Mouse (Mus musculus): ENCODE measurements around the gene Aldh1l1. TPM values are rescaled to one million over a fixed set of nuclear protein-coding genes. Genes with fewer than 3 reads are reported as not detected.
"Not testable (repeated sequence)": the region's sequence is repeated elsewhere in the genome, so short reads cannot be mapped to it uniquely, and the experiment has no call there.

Gene Aldh1l1
- polyA plus RNA-seq, 1 experiment from 2014 or later, result 17.5 TPM

DNA sequence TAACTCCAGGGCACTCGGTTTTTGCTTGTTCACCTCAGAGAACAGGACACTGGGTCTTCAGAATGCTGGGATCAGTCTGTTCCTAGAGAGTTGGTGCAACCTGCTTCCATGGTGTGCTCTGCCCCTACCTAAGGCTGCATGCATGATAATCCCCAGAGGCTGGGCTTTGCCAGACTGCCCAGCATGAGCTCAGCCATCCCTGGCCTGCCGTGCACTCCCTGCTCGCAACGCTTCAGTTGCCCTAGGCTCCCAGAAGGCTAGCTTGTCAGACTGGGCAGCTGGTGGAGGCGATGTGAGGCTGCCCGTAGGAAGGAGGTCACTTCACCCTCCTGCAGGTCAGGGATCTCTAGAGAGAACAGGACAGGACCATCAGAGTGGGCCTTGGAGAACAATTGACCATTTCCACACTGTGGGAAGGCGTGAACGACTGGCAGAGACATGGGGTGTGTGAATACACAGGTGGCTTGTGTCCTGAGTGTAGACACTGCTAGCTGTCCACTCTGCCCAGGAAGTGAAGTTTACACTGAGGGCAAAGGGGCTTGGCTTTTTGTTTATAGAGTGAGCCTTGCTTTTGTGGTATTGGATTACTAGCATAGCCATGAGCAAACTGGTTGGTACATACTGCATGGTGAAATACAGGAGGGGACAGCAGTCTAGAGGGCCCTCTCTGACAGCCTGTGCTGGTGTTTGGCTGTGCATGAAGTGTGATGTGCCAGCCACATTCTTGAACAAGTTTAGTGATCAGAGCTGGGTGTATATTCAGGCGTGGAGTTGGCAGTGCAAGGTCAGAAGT lies 134.8 kb downstream of the Aldh1l1 start:
- Histone ChIP-seq H3K4me1 (replicated peaks) (peaks cover 19% of the 10 kb centered on the region), H3K27ac (no peak overlapping the region), H3K9me3 (no peaks in the 10 kb centered on the region), H3K4me2 (replicated peaks) (no peak overlapping the region), H3K4me3 (replicated peaks) (no peak overlapping the region), H3K27me3 (replicated peaks) (no peaks in the 10 kb centered on the region), H3K36me3 (no peaks in the 10 kb centered on the region), H3K9ac (no peak overlapping the region)
- ATAC-seq, result no peak
- WGBS, result 57% methylated on average over 9 of the region's 9 CpGs

DNA sequence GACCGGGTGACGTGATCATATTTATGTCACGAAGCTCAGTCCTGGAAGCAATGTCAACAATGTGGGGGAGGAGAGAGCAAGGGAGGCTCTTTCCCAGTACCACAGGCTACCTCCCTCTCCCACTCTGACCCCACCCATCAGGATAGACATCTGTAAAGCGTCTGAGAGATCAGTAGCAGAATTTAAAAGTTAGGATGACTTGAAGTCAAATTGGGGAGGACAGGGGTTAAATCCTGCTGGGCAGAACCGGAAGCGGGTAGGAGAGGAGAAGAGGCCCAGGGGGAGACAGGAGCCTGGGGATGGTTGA lies 135.3 kb downstream of the Aldh1l1 start:
- no peak overlapping the region for H3K4me2 ChIP-seq (replicated peaks)
- no peak overlapping the region for H3K9ac ChIP-seq
- 47% methylated on average over 6 of the region's 6 CpGs for WGBS
- H3K4me3 ChIP-seq (replicated peaks), result no peak overlapping the region
- ATAC-seq, result no peak
- H3K4me1 ChIP-seq (replicated peaks), result peaks cover 19% of the 10 kb centered on the region
- no peaks in the 10 kb centered on the region for H3K27me3 ChIP-seq (replicated peaks)
- no peaks in the 10 kb centered on the region for H3K36me3 ChIP-seq
- no peak overlapping the region for H3K27ac ChIP-seq
- no peaks in the 10 kb centered on the region for H3K9me3 ChIP-seq

DNA sequence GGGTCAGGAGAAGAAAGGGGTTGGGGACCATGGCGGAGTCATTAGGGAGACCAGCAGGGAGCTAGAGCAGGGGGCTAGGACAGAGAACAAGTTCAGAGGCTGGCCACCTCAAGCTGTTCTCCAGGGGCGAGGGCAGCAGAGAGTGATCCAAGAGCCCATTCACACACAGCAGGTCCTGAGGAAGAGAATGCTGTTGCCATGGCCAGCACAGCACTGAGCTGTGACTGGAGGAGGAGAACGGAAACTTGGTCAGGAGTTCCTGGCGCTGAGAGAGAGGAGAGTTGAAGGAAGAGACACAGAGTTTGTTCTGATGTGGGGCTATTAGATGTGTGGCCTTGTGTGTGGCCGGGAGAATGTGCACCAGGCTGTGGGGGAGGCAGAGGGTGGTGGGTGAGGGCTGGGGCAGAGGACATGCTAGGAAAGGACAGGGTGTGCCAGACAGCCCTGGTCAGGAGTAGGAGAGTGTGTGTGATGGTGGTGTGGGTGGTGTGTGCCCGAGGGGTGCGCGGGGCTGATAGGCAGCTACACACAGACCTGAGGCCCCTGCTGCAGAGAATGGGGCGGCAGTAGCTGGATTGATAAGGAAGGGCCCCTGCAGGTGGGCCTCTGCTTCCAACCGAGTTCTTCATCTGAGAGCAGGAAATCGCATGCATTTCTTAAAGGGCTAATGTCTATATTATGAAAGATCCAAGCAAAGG lies 136.7 kb downstream of the Aldh1l1 start:
- Histone ChIP-seq H3K27me3 (replicated peaks) (no peaks in the 10 kb centered on the region), H3K4me1 (replicated peaks) (peaks cover 19% of the 10 kb centered on the region), H3K4me3 (replicated peaks) (no peak overlapping the region), H3K9me3 (no peaks in the 10 kb centered on the region), H3K9ac (0 out of 2 replicates have a peak overlapping the region, but pooled peaks have one; percentile 12), H3K4me2 (replicated peaks) (0 out of 2 replicates have a peak overlapping the region, but pooled peaks have one; percentile 27), H3K36me3 (no peaks in the 10 kb centered on the region), H3K27ac (peak overlapping the region; percentile 45; the same call in 1 of the 2 replicates)
- ATAC-seq, result peak; percentile 87
- WGBS, result 37% methylated on average over 11 of the region's 11 CpGs

DNA sequence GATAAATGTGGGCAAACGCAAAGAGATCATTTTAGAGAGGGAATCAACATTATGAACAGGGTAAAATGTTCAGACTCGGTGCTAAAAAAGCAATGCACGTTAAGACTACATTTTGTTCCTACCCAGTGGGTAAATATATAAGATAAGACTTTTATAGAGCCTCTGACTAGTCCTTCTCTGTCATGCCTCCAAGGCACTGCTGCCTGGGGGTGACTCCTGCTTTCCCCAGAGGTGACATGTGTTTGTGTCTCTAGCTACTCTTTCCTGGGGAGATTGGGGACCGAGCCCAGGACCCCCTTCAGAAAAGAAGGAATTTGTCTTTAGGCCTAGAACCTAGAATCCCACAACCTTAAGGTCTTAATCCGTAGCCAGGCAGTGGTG lies 137.2 kb downstream of the Aldh1l1 start:
- Histone ChIP-seq H3K36me3 (no peaks in the 10 kb centered on the region), H3K4me3 (replicated peaks) (no peak overlapping the region), H3K4me2 (replicated peaks) (no peak overlapping the region), H3K27me3 (replicated peaks) (no peaks in the 10 kb centered on the region), H3K4me1 (replicated peaks) (peaks cover 19% of the 10 kb centered on the region), H3K27ac (peak overlapping the region; percentile 66), H3K9me3 (no peaks in the 10 kb centered on the region), H3K9ac (no peak overlapping the region)
- ATAC-seq, result peak; percentile 52
- 65% methylated on average over 5 of the region's 5 CpGs for WGBS

DNA sequence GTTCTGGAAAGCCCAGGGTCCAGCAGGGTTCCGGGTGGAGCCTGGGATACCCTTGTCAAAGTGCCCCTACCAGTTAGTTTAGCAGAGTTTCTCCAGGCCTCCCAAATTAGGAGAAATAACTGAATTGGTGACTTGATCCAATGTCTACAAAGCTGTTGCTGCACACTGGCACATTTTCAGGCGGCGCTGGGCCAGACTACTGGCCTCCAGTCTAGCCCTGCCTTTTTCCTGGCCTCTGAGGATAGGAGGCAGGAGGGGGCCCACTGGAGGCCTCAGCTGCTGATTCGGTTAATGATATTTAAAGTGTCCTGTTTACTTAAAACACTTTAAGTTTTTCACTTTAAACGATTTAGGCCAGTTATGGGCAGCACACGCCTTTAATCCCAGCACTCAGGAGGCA lies 138.0 kb downstream of the Aldh1l1 start:
- 64% methylated on average over 6 of the region's 6 CpGs for whole genome bisulfite sequencing
- Histone ChIP-seq H3K27ac (no peak overlapping the region), H3K9me3 (no peaks in the 10 kb centered on the region), H3K27me3 (replicated peaks) (no peaks in the 10 kb centered on the region), H3K4me2 (replicated peaks) (no peak overlapping the region), H3K9ac (no peak overlapping the region), H3K36me3 (no peaks in the 10 kb centered on the region), H3K4me3 (replicated peaks) (no peak overlapping the region), H3K4me1 (replicated peaks) (peaks cover 19% of the 10 kb centered on the region)
- ATAC-seq, result no peak

- no peak for ATAC-seq
- H3K4me1 ChIP-seq (replicated peaks), result peaks cover 19% of the 10 kb centered on the region
- no peaks in the 10 kb centered on the region for H3K27me3 ChIP-seq (replicated peaks)
- no peaks in the 10 kb centered on the region for H3K36me3 ChIP-seq
- H3K9ac ChIP-seq, result no peak overlapping the region
- no peak overlapping the region for H3K27ac ChIP-seq
- no peak overlapping the region for H3K4me3 ChIP-seq (replicated peaks)
- no peaks in the 10 kb centered on the region for H3K9me3 ChIP-seq
- H3K4me2 ChIP-seq (replicated peaks), result no peak overlapping the region
- 75% methylated on average over 11 of the region's 11 CpGs for WGBS
Observed at GRCm38 (mm10) chr6:90624733-90625132, 138.5 kb downstream of the Aldh1l1 start.

DNA sequence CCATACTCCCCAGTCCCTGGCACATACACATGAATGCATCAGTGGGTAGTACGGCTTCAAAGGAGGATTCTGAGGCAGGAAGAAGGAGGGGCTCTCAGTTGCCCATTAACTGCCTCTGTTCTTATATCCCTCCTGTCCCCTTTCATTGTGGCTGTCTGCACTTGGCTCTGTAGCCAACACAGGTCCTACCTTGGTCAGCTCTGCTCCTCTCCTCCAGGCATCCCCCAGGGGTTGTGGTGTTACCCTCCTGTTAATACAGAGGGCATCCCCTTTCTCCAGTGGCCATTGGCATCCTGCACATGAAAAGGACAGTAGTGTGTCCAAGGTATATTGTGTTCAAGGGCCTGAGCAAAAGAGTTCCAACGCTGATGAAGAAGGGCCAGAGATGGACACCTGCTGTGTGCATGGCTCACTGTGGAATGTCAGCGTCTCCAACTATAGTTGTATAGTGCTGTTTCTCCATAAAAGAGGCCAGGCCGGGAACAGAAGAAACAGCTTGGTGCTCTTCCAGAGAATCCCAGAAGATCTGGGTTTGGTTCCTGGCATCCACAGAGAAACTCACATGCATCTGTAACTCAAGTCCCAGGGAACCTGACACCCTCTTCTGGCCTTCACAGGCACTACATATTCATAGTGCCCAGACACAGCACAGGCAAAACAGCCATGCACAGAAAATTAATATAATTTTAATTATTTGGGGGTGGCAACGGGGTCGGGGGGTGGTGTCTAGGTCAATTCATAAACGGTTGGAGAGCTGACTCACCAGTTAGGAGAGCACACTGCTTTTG lies 139.2 kb downstream of the Aldh1l1 start:
- Histone ChIP-seq H3K4me3 (replicated peaks) (no peak overlapping the region), H3K9me3 (no peaks in the 10 kb centered on the region), H3K4me1 (replicated peaks) (peaks cover 19% of the 10 kb centered on the region), H3K27ac (no peak overlapping the region), H3K4me2 (replicated peaks) (no peak overlapping the region), H3K27me3 (replicated peaks) (no peaks in the 10 kb centered on the region), H3K9ac (no peak overlapping the region), H3K36me3 (no peaks in the 10 kb centered on the region)
- WGBS, result 84% methylated on average over 7 of the region's 7 CpGs
- no peak for ATAC-seq

GRCm38 (mm10) chr6:90627556-90627955 lies 141.3 kb downstream of the Aldh1l1 start:
- Histone ChIP-seq H3K36me3 (no peaks in the 10 kb centered on the region), H3K27ac (no peak overlapping the region), H3K4me1 (replicated peaks) (peaks cover 7% of the 10 kb centered on the region), H3K9me3 (no peaks in the 10 kb centered on the region), H3K4me2 (replicated peaks) (no peak overlapping the region), H3K4me3 (replicated peaks) (no peak overlapping the region), H3K27me3 (replicated peaks) (no peaks in the 10 kb centered on the region), H3K9ac (no peak overlapping the region)
- no peak for ATAC-seq
- 80% methylated on average over 4 of the region's 4 CpGs for WGBS

DNA sequence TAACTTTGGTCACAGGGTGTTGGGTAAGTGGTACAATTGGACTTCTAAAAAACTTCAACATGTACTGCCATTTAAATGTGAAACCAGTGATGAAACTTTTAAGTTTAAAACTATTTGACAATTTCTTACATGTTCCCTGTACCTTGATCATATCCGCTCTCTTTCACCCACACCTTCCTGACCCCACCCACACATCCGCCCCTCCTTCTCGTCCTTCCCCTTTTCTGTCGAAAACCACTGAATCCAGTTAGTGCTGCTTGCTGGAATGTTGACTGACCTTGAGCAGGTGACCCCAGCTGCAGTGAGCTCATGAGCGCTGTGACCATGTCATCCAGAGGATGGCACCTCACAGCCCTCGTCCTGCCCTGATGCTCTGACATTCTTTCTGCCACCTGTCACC lies 143.3 kb downstream of the Aldh1l1 start:
- H3K4me1 ChIP-seq (replicated peaks), result peaks cover 5% of the 10 kb centered on the region
- no peaks in the 10 kb centered on the region for H3K36me3 ChIP-seq
- no peak overlapping the region for H3K4me2 ChIP-seq (replicated peaks)
- no peak overlapping the region for H3K27ac ChIP-seq
- H3K27me3 ChIP-seq (replicated peaks), result no peaks in the 10 kb centered on the region
- no peak overlapping the region for H3K9ac ChIP-seq
- no peak for ATAC-seq
- no peaks in the 10 kb centered on the region for H3K9me3 ChIP-seq
- H3K4me3 ChIP-seq (replicated peaks), result no peak overlapping the region
- 73% methylated on average over 6 of the region's 6 CpGs for WGBS

- no peaks in the 10 kb centered on the region for H3K36me3 ChIP-seq
- no peak overlapping the region for H3K4me3 ChIP-seq (replicated peaks)
- H3K4me1 ChIP-seq (replicated peaks), result no peaks in the 10 kb centered on the region
- H3K27me3 ChIP-seq (replicated peaks), result no peaks in the 10 kb centered on the region
- 92% methylated on average over 7 of the region's 7 CpGs for WGBS
- no peak overlapping the region for H3K9ac ChIP-seq
- no peak for ATAC-seq
- no peaks in the 10 kb centered on the region for H3K9me3 ChIP-seq
- H3K4me2 ChIP-seq (replicated peaks), result no peak overlapping the region
- H3K27ac ChIP-seq, result no peak overlapping the region
Observed at GRCm38 (mm10) chr6:90630427-90630826, 144.2 kb downstream of the Aldh1l1 start.

- 81% methylated on average over 3 of the region's 3 CpGs for WGBS
Observed at GRCm38 (mm10) chr6:90632526-90632925, 146.3 kb downstream of the Aldh1l1 start.

DNA sequence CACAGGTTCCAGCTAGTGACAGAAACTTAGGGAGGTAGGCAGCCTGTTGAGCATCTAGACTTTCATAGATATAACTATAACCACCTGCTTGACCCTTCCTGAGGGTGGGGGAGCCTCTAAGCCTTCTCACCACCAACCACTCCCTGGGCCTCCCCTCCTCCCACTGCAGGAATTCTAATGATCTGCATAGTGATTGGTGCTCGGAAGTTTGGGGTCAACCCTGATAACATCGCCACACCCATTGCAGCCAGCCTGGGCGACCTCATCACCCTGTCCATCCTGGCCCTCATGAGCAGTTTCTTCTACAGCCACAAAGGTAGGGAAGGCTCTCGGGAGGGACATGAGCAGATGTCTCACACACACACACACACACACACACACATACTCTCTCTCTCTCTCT lies 148.9 kb downstream of the Aldh1l1 start:
- no peak overlapping the region for H3K4me3 ChIP-seq (replicated peaks)
- no peaks in the 10 kb centered on the region for H3K9me3 ChIP-seq
- no peak overlapping the region for H3K27ac ChIP-seq
- H3K4me1 ChIP-seq (replicated peaks), result no peaks in the 10 kb centered on the region
- ATAC-seq, result no peak
- H3K36me3 ChIP-seq, result no peaks in the 10 kb centered on the region
- WGBS, result 28% methylated on average over 4 of the region's 4 CpGs
- no peak overlapping the region for H3K4me2 ChIP-seq (replicated peaks)
- no peak overlapping the region for H3K9ac ChIP-seq
- H3K27me3 ChIP-seq (replicated peaks), result no peaks in the 10 kb centered on the region

More at GRCm38 (mm10) chr6:90632526-90632925, 146.3 kb downstream of the Aldh1l1 start:
- ATAC-seq; H3K27me3 ChIP-seq (replicated peaks); H3K4me2 ChIP-seq (replicated peaks); H3K36me3 ChIP-seq; H3K4me3 ChIP-seq (replicated peaks); H3K27ac ChIP-seq; H3K4me1 ChIP-seq (replicated peaks); H3K9me3 ChIP-seq; H3K9ac ChIP-seq: not testable (repeated sequence)

Data from intestine, embryonic 15.5 days (tissue).